Mouse (Mus musculus) forebrain, embryonic 13.5 days (tissue): ENCODE data around the gene Prmt2. TPM values are rescaled to one million over a fixed set of nuclear protein-coding genes. Genes with fewer than 3 reads are reported as not detected.

Source experiments
- ATAC-seq: fragments of 200-750 bp; cut with Nextera tagmentation; 2 replicates; pipeline ENCODE4 v1.8.0; 2017
- H3K27ac ChIP-seq: fragments of 300-500 bp; sonication (generic); 2 replicates; pipeline ENCODE4 v1.5.1; 2015; ENCODE audit warnings: inconsistent platforms, mild to moderate bottlenecking, moderate library complexity
- H3K27me3 ChIP-seq: fragments of 300-500 bp; sonication (generic); 2 replicates; pipeline ENCODE4 v1.6.1; 2015; ENCODE audit warnings: mild to moderate bottlenecking, inconsistent platforms
- H3K36me3 ChIP-seq: fragments of 300-500 bp; sonication (generic); 2 replicates; pipeline ENCODE4 v1.6.1; 2015; ENCODE audit warnings: mild to moderate bottlenecking, inconsistent platforms; ENCODE audit not compliant: poor library complexity, severe bottlenecking
- H3K4me1 ChIP-seq: fragments of 300-500 bp; sonication (generic); 2 replicates; pipeline ENCODE4 v1.6.1; 2015; ENCODE audit warnings: inconsistent platforms
- H3K4me2 ChIP-seq: fragments of 300-500 bp; sonication (generic); 2 replicates; pipeline ENCODE4 v1.6.1; 2015; ENCODE audit warnings: inconsistent platforms, mild to moderate bottlenecking, moderate library complexity
- H3K4me3 ChIP-seq: fragments of 300-500 bp; sonication (generic); 2 replicates; pipeline ENCODE4 v1.5.1; 2015; ENCODE audit warnings: mild to moderate bottlenecking, inconsistent platforms
- H3K9ac ChIP-seq: fragments of 300-500 bp; sonication (generic); 2 replicates; pipeline ENCODE4 v1.6.1; 2015; ENCODE audit warnings: mild to moderate bottlenecking, inconsistent platforms
- H3K9me3 ChIP-seq: fragments of 300-500 bp; sonication (generic); replicated peaks from 2 replicates; pipeline ENCODE4 v1.6.1; 2016; ENCODE audit warnings: inconsistent platforms
- WGBS: fragments of 180-500 bp; shearing (Covaris S2); methylation state at CpG from one replicate; pipeline ENCODE4 v1.1.7; 2015; 5-methylcytosine and 5-hydroxymethylcytosine counted together
- polyA plus RNA-seq: library from polyadenylated mRNA; unstranded; fragments of >200 nt; fragmentation: Nextera tagmentation; extraction: Ambion mirVana; gene quantifications from 2 replicates; pipeline ENCODE4 v1.2.1, GENCODE M21; 2015

Prmt2 gene
- polyA plus RNA-seq, 1 experiment from 2014 or later, result 173 TPM

DNA sequence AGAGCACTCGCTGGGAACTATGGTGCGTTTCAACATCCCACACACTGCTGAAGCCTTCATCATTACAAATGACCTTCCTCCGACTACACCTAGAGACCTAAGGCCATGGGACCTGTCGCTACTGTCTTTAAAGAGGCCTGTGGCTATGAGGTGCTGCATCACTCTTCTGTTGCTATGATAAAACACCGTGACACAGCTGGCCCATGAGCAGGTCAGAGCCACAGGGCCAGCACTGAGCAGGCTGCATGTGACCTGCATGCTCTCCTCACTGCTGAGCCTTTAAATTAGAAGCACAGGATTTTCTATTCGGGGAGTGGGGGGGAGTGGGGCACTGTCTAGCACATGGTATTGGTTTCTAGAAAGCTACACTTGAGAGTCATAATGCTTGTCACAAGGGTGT, 25.5 kb downstream of the Prmt2 start:
- no peak overlapping the region for H3K4me2 ChIP-seq
- WGBS, result 93% methylated on average over 6 of the region's 6 CpGs
- peaks cover 15% of the 10 kb centered on the region for H3K9me3 ChIP-seq
- H3K4me3 ChIP-seq, result no peak overlapping the region
- H3K4me1 ChIP-seq, result no peaks in the 10 kb centered on the region
- no peak overlapping the region for H3K27ac ChIP-seq
- peaks cover 97% of the 10 kb centered on the region for H3K36me3 ChIP-seq
- ATAC-seq, result no peak
- H3K9ac ChIP-seq, result no peak overlapping the region
- no peaks in the 10 kb centered on the region for H3K27me3 ChIP-seq

DNA sequence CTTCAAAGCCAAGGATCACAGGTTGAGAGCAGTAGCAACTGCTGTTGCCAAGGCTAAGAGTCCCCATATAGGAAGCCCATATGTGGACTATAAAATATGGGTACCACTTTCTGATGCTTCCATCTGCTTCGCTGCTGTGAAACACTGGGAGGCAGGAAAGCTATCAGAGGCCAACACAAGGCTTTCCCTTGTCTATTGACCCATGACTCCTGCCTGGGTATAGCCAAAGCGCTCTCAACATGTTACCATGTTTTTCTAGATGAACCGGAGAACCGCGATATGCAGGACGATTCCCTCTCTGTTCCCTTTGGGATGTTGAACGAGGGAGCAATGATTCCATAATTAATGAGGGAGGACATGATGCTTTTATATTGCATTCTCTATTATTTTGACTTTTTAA, 26.9 kb downstream of the Prmt2 start:
- Histone ChIP-seq H3K27me3 (no peaks in the 10 kb centered on the region), H3K4me1 (no peaks in the 10 kb centered on the region), H3K36me3 (peaks cover 97% of the 10 kb centered on the region), H3K4me3 (no peak overlapping the region), H3K4me2 (no peak overlapping the region), H3K9ac (no peak overlapping the region), H3K27ac (no peak overlapping the region), H3K9me3 (peaks cover 15% of the 10 kb centered on the region)
- ATAC-seq, result no peak
- WGBS, result 96% methylated on average over 7 of the region's 7 CpGs

- peaks cover 87% of the 10 kb centered on the region for H3K36me3 ChIP-seq
- 92% methylated on average over 8 of the region's 8 CpGs for WGBS
- no peak for ATAC-seq
These were observed 28.4 kb downstream of the Prmt2 start for GRCm38 (mm10) chr10:76209241-76209640.

DNA sequence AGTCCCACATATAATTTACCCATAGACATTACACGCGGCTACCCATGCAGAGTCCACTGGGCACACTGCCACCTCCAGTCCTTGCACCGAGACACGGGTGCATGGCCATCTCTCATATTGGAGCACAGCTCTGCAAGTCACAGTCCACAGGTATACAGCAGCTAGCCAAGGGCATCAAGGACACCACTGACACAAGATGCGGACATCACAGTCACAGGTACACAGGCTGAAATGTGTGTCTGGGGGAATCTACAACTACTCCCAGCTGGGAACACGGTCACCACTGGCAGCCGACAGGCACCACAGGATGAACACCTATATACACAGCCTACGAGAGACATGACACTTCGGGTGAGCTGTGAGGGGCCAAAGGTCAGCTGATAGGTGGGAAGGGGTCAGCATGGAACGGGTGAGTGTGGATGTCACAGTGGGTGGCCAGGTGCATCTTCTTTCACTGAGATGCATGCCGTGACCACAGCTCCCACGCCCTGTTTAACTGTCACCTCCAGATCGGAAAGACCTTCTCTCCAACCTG, 30.3 kb downstream of the Prmt2 start:
- Histone ChIP-seq H3K9me3 (no peaks in the 10 kb centered on the region), H3K9ac (no peak overlapping the region), H3K4me2 (no peak overlapping the region), H3K27ac (no peak overlapping the region), H3K36me3 (peaks cover 68% of the 10 kb centered on the region), H3K4me1 (no peaks in the 10 kb centered on the region), H3K4me3 (no peak overlapping the region), H3K27me3 (no peaks in the 10 kb centered on the region)
- ATAC-seq, result no peak
- WGBS, result 95% methylated on average over 13 of the region's 13 CpGs

More at GRCm38 (mm10) chr10:76209241-76209640, 28.4 kb downstream of the Prmt2 start:
- Histone ChIP-seq H3K9ac (no peak overlapping the region), H3K4me1 (no peaks in the 10 kb centered on the region), H3K27ac (no peak overlapping the region), H3K9me3 (peaks cover 4% of the 10 kb centered on the region; the same call in 1 of the 2 replicates), H3K4me2 (no peak overlapping the region), H3K27me3 (no peaks in the 10 kb centered on the region), H3K4me3 (no peak overlapping the region)

DNA sequence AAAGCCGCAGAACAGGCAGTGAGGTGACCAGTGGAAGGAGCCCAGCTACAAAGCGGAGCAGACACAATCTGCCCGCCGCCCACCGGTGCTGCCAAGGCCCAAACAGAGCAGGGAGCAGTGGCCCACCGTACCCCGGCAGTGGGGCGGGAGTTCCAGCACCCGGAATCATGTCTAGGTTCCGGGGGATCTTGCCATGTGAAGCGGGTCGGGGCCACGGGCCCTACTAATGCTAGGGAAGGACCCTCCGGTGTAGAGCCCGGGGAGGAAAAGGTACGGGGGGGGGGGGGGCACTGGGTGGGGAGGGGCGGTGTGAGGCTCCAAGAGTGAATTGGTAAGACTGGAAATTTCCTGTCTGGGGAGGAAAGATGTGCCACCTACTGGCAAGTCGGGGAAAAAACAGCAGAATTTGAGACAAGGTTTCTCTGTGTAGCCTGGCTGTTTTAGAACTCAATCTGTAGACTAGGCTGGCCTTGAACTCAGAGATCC, 33.8 kb downstream of the Prmt2 start:
- ATAC-seq, result peak; percentile 52; the same call in 1 of the 2 replicates
- no peaks in the 10 kb centered on the region for H3K9me3 ChIP-seq
- peaks cover 36% of the 10 kb centered on the region for H3K36me3 ChIP-seq
- H3K4me3 ChIP-seq, result peak overlapping the region; percentile 33
- no peaks in the 10 kb centered on the region for H3K27me3 ChIP-seq
- peak overlapping the region; percentile 58 for H3K4me2 ChIP-seq
- WGBS, result 20% methylated on average over 17 of the region's 18 CpGs
- no peaks in the 10 kb centered on the region for H3K4me1 ChIP-seq
- H3K9ac ChIP-seq, result peak overlapping the region; percentile 53
- H3K27ac ChIP-seq, result no peak overlapping the region

DNA sequence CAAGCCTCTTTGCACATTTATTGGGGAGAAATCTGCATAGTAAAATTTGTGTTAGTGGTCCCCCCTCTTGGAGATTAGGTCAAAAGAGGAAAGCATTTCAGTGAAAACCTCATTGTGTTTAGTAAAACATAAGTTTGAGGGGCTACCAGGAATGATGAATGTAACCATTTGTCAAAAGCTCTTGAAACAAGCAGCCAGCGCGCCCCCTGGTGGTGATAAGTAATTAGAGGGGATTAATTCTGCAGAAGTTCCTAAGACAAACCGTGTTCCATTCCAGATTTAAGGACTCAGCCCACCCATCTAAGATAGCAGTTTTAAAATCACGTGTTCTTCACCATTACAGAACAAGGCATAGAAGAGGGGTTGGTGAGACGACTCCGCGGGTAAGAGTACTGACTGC, 35.7 kb downstream of the Prmt2 start:
- H3K4me1 ChIP-seq, result no peaks in the 10 kb centered on the region
- no peaks in the 10 kb centered on the region for H3K9me3 ChIP-seq
- H3K9ac ChIP-seq, result no peak overlapping the region
- peaks cover 18% of the 10 kb centered on the region for H3K36me3 ChIP-seq
- H3K27me3 ChIP-seq, result no peaks in the 10 kb centered on the region
- WGBS, result 17% methylated on average over 7 of the region's 7 CpGs
- no peak overlapping the region for H3K27ac ChIP-seq
- 0 out of 2 replicates have a peak, but pooled peaks have one; percentile 21 for ATAC-seq
- H3K4me3 ChIP-seq, result no peak overlapping the region
- H3K4me2 ChIP-seq, result no peak overlapping the region

DNA sequence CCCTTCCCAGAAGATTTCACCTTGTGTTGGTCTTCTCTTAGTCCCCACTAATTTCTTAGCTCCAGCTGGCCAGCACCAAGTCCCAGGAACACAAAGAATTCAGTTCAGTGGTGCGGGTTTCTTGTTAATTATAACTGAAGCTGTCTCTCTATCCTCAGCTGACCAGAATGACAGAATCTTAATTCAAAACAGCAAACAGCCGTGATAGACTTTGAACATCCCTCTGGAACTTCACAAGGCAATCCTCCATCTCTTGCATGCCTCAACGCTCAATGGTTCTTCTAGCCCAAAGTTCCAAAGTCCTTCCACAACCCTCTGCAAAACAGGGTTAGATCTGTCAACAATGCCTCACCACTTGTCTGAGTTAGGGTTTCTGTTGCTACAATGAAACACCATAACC, 36.2 kb downstream of the Prmt2 start:
- ATAC-seq, result no peak
- Histone ChIP-seq H3K4me2 (no peak overlapping the region), H3K4me1 (no peaks in the 10 kb centered on the region), H3K4me3 (no peak overlapping the region), H3K27ac (no peak overlapping the region), H3K9ac (no peak overlapping the region), H3K9me3 (no peaks in the 10 kb centered on the region), H3K27me3 (no peaks in the 10 kb centered on the region), H3K36me3 (peaks cover 12% of the 10 kb centered on the region)
- 89% methylated on average over 3 of the region's 3 CpGs for WGBS

DNA sequence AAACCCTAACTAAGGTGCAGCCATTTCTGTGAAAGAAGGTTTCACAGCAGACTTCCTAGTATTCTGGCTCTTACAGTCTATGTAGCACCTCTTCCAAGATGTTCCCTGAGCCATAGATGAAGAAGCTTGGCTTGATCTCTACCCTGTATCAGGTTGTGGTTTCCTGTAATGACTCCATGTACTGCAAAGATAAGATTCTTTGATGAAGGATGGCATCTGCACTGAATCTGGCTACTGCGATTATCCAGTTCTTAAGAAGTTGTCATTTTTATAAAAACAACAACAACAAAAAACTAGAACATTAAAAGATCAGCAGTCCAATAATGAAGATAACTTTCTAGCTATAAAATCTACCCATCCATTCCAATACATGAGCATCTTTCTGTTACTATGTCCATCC, 49.7 kb downstream of the Prmt2 start:
- no peaks in the 10 kb centered on the region for H3K9me3 ChIP-seq
- 98% methylated on average over 1 of the region's 1 CpGs for WGBS
- H3K27ac ChIP-seq, result no peak overlapping the region
- no peaks in the 10 kb centered on the region for H3K36me3 ChIP-seq
- H3K4me2 ChIP-seq, result no peak overlapping the region
- H3K9ac ChIP-seq, result no peak overlapping the region
- H3K4me3 ChIP-seq, result no peak overlapping the region
- H3K27me3 ChIP-seq, result no peaks in the 10 kb centered on the region
- no peak for ATAC-seq
- no peaks in the 10 kb centered on the region for H3K4me1 ChIP-seq

DNA sequence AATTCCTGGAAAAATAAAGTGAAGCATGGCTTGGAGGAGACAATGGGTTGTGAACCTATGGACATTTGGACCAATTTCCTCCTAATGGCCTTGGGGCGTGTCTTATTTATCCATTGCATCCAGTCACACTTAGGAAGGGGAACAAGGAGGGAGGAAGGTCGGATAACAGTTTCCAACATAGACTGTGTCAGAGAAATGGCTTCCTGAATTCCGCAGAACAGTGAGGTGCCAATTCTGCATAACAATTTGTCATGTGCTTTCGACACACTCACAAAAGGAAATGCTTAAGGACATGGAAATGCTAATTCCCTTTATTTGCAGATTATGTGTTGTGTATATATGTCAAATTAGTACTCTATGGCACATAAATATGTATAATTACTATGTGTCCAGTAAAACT, 52.4 kb downstream of the Prmt2 start:
- H3K27ac ChIP-seq, result no peak overlapping the region
- WGBS, result 79% methylated on average over 4 of the region's 4 CpGs
- no peaks in the 10 kb centered on the region for H3K9me3 ChIP-seq
- no peak overlapping the region for H3K4me2 ChIP-seq
- H3K27me3 ChIP-seq, result no peaks in the 10 kb centered on the region
- H3K9ac ChIP-seq, result no peak overlapping the region
- H3K4me3 ChIP-seq, result no peak overlapping the region
- H3K4me1 ChIP-seq, result no peaks in the 10 kb centered on the region
- H3K36me3 ChIP-seq, result no peaks in the 10 kb centered on the region
- ATAC-seq, result no peak

GRCm38 (mm10) chr10:76174899-76175298, 62.8 kb downstream of the Prmt2 start:
- Histone ChIP-seq H3K4me2 (no peak overlapping the region), H3K9ac (no peak overlapping the region), H3K4me1 (no peaks in the 10 kb centered on the region), H3K27me3 (no peaks in the 10 kb centered on the region), H3K4me3 (no peak overlapping the region), H3K36me3 (no peaks in the 10 kb centered on the region), H3K9me3 (no peaks in the 10 kb centered on the region), H3K27ac (no peak overlapping the region)
- 37% methylated on average over 2 of the region's 2 CpGs for WGBS
- no peak for ATAC-seq

GRCm38 (mm10) chr10:76158009-76158408, 79.7 kb downstream of the Prmt2 start:
- Histone ChIP-seq H3K4me3 (no peak overlapping the region), H3K4me1 (no peaks in the 10 kb centered on the region), H3K27ac (no peak overlapping the region), H3K4me2 (no peak overlapping the region), H3K9me3 (no peaks in the 10 kb centered on the region), H3K27me3 (no peaks in the 10 kb centered on the region), H3K36me3 (no peaks in the 10 kb centered on the region), H3K9ac (no peak overlapping the region)
- WGBS, result 74% methylated on average over 1 of the region's 1 CpGs
- no peak for ATAC-seq

- Histone ChIP-seq H3K9me3 (no peaks in the 10 kb centered on the region), H3K9ac (no peak overlapping the region), H3K4me2 (no peak overlapping the region), H3K27me3 (no peaks in the 10 kb centered on the region), H3K4me3 (no peak overlapping the region), H3K4me1 (no peaks in the 10 kb centered on the region), H3K27ac (no peak overlapping the region), H3K36me3 (no peaks in the 10 kb centered on the region)
- 77% methylated on average over 5 of the region's 5 CpGs for WGBS
- ATAC-seq, result no peak
These were observed 80.1 kb downstream of the Prmt2 start for GRCm38 (mm10) chr10:76157528-76157927.
